Mouse (Mus musculus): ENCODE measurements at regions not wholly inside any gene's neighbourhood (a gene's known extent, or its start where the extent isn't known, plus 50 kb on each side); places are given as distances from the start of the nearest gene placed in this dataset.

- no peak for TF ChIP-seq POLR2A (IDR thresholded peaks at IDR 0.05; ENCODE audit: borderline replicate concordance, insufficient read depth, low read length)
- TF ChIP-seq CTCF (IDR thresholded peaks at IDR 0.05; ENCODE audit: borderline replicate concordance, insufficient read depth, low read depth, low read length): no peak
- Histone ChIP-seq H3K27me3 (ENCODE audit: control insufficient read depth, insufficient read depth, low read length) (no peaks in the 10 kb centered on the region), H3K4me3 (replicated peaks; ENCODE audit: insufficient read depth, low read depth, low read length) (no peak overlapping the region), H3K4me1 (ENCODE audit: control insufficient read depth, insufficient read depth, low read length) (no peaks in the 10 kb centered on the region), H3K27ac (ENCODE audit: insufficient read depth, low read length) (no peak overlapping the region)
- DNase-seq: no peak
- WGBS: 55% methylated on average over 7 of the region's 7 CpGs
Measured at GRCm38 (mm10) chr16:77479812-77480211, 122.1 kb downstream of the Gm11146 start.

GRCm38 (mm10) chr16:77471868-77472267, 130.0 kb downstream of the Gm11146 start:
- Histone ChIP-seq H3K27me3 (ENCODE audit: control insufficient read depth, insufficient read depth, low read length) (no peaks in the 10 kb centered on the region), H3K27ac (ENCODE audit: insufficient read depth, low read length) (no peak overlapping the region), H3K4me3 (replicated peaks; ENCODE audit: insufficient read depth, low read depth, low read length) (no peak overlapping the region), H3K4me1 (ENCODE audit: control insufficient read depth, insufficient read depth, low read length) (no peaks in the 10 kb centered on the region)
- DNase-seq: no peak
- WGBS: 97% methylated on average over 3 of the region's 3 CpGs
- TF ChIP-seq POLR2A (IDR thresholded peaks at IDR 0.05; ENCODE audit: borderline replicate concordance, insufficient read depth, low read length) (no peak), CTCF (IDR thresholded peaks at IDR 0.05; ENCODE audit: borderline replicate concordance, insufficient read depth, low read depth, low read length) (no peak)

DNA sequence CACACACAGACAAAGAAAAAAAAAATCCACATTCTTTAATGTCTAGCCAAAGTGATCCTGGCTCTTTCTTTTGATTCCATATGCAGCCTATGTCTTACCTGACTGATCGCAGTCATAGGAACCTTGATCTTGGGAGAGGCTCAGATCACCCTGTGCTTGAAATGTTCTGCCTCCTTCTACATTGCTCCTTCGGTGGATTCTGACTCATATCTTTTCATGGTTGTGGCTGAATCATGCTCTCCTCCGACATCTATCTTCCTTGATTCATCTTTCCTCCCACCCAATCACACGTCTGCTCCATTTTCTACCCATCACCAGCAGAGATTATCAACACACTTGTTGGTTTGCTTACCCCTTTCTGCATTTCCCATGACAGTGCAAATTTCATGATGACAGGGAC, 132.0 kb downstream of the Gm11146 start:
- no peak overlapping the region for H3K27ac ChIP-seq (ENCODE audit: insufficient read depth, low read length)
- no peak overlapping the region for H3K4me3 ChIP-seq (replicated peaks; ENCODE audit: insufficient read depth, low read depth, low read length)
- DNase-seq: no peak
- TF ChIP-seq POLR2A (IDR thresholded peaks at IDR 0.05; ENCODE audit: borderline replicate concordance, insufficient read depth, low read length) (no peak), CTCF (IDR thresholded peaks at IDR 0.05; ENCODE audit: borderline replicate concordance, insufficient read depth, low read depth, low read length) (no peak)
- H3K4me1 ChIP-seq (ENCODE audit: control insufficient read depth, insufficient read depth, low read length): no peaks in the 10 kb centered on the region
- H3K27me3 ChIP-seq (ENCODE audit: control insufficient read depth, insufficient read depth, low read length): no peaks in the 10 kb centered on the region
- WGBS: 91% methylated on average over 4 of the region's 4 CpGs

DNA sequence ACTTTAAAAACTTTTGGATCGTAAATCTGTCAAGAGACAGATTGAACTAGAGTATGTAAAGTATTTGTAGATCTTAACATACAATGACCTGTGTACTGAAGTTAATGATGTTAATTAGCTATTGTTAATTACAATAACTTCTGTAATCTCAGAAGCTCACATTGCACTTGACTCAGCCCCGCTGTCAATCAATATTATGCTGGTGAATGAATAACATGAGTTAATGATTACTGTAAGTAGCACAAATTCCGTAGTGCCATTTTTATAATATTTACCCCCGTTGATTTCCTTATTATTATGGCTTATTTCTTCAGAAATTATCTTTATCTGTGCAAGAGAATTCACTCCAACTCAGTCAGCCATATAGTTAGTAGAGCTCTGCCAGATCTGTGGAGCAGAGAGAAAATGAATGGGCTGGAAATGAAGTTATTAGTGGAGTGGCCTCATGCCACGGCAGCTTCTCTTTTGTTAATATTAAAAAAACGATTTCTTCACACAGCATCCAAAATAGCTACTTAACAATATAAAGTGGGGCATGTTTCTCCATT, 132.5 kb downstream of the Gm11146 start:
- Histone ChIP-seq H3K4me3 (replicated peaks; ENCODE audit: insufficient read depth, low read depth, low read length) (no peak overlapping the region), H3K27me3 (ENCODE audit: control insufficient read depth, insufficient read depth, low read length) (no peaks in the 10 kb centered on the region), H3K27ac (ENCODE audit: insufficient read depth, low read length) (no peak overlapping the region), H3K4me1 (ENCODE audit: control insufficient read depth, insufficient read depth, low read length) (no peaks in the 10 kb centered on the region)
- TF ChIP-seq POLR2A (IDR thresholded peaks at IDR 0.05; ENCODE audit: borderline replicate concordance, insufficient read depth, low read length) (no peak), CTCF (IDR thresholded peaks at IDR 0.05; ENCODE audit: borderline replicate concordance, insufficient read depth, low read depth, low read length) (no peak)
- no peak for DNase-seq
- WGBS: 63% methylated on average over 6 of the region's 6 CpGs

DNA sequence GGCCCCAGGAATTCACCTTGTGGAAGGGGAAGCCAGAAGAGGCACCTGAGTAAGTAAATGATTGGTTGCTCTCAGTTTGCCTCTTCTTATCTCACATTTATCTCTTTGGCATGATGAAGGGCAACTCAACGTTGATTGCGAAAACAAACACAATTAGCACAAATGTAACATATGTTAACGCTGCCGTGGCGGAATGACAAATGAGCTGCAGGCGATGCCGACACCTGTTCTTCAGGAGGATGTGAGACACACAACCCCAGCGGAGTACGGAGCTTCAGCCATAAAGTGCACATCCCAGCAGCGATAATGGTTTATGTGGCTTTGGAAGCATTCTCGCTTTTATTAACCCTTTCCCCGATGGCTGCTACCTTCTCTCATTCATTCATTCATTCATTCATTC, 134.7 kb downstream of the Gm11146 start:
- TF ChIP-seq CTCF (IDR thresholded peaks at IDR 0.05; ENCODE audit: borderline replicate concordance, insufficient read depth, low read depth, low read length) (no peak), POLR2A (IDR thresholded peaks at IDR 0.05; ENCODE audit: borderline replicate concordance, insufficient read depth, low read length) (no peak)
- Histone ChIP-seq H3K4me1 (ENCODE audit: control insufficient read depth, insufficient read depth, low read length) (no peaks in the 10 kb centered on the region), H3K27ac (ENCODE audit: insufficient read depth, low read length) (no peak overlapping the region), H3K27me3 (ENCODE audit: control insufficient read depth, insufficient read depth, low read length) (no peaks in the 10 kb centered on the region), H3K4me3 (replicated peaks; ENCODE audit: insufficient read depth, low read depth, low read length) (no peak overlapping the region)
- DNase-seq: no peak
- 87% methylated on average over 12 of the region's 12 CpGs for WGBS

DNA sequence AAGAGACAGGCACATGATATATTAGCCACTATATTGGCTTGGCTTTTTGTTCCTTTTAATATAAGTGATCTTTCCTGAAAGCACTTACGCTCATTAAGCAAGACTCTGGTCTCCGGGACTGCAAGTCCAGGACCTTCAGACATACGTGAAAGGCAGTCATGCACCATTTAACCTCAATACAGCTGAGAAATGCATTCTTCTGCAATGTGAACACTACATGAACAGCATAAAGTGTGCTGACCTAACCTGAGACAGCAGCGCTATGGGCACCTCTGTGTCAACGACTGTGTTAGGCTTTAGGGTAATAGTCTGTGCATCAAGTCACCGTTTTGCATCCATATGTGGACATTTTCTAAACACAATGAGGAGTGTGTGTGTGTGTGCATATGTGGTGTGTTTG, 137.3 kb downstream of the Gm11146 start:
- Histone ChIP-seq H3K27me3 (ENCODE audit: control insufficient read depth, insufficient read depth, low read length) (no peaks in the 10 kb centered on the region), H3K4me1 (ENCODE audit: control insufficient read depth, insufficient read depth, low read length) (no peaks in the 10 kb centered on the region), H3K27ac (ENCODE audit: insufficient read depth, low read length) (no peak overlapping the region), H3K4me3 (replicated peaks; ENCODE audit: insufficient read depth, low read depth, low read length) (no peak overlapping the region)
- TF ChIP-seq POLR2A (IDR thresholded peaks at IDR 0.05; ENCODE audit: borderline replicate concordance, insufficient read depth, low read length) (no peak), CTCF (IDR thresholded peaks at IDR 0.05; ENCODE audit: borderline replicate concordance, insufficient read depth, low read depth, low read length) (no peak)
- DNase-seq: no peak
- WGBS: 67% methylated on average over 6 of the region's 6 CpGs

DNA sequence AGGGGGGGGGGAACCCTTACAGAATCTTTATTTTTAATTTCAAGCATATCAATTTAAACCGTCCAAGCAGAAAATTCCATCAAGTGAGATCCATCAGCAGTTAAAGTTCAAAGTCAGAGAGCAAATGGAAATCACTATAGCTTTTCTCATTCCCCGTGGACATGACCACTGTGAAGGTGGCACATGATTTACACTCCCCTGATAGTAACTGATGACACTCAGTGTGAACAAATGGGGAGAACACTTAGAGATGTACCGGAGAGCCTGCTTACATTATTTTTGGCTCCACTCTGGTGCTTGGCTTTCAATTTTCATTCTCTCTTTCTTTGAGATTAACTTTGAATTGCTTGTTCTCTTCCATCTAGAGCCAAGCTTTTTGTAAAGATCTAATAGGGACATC, 140.0 kb downstream of the Gm11146 start:
- H3K4me1 ChIP-seq (ENCODE audit: control insufficient read depth, insufficient read depth, low read length): no peaks in the 10 kb centered on the region
- 71% methylated on average over 3 of the region's 3 CpGs for WGBS
- H3K27ac ChIP-seq (ENCODE audit: insufficient read depth, low read length): no peak overlapping the region
- H3K4me3 ChIP-seq (replicated peaks; ENCODE audit: insufficient read depth, low read depth, low read length): no peak overlapping the region
- no peak for DNase-seq
- TF ChIP-seq CTCF (IDR thresholded peaks at IDR 0.05; ENCODE audit: borderline replicate concordance, insufficient read depth, low read depth, low read length): no peak
- TF ChIP-seq POLR2A (IDR thresholded peaks at IDR 0.05; ENCODE audit: borderline replicate concordance, insufficient read depth, low read length): no peak
- H3K27me3 ChIP-seq (ENCODE audit: control insufficient read depth, insufficient read depth, low read length): no peaks in the 10 kb centered on the region

- TF ChIP-seq POLR2A (IDR thresholded peaks at IDR 0.05; ENCODE audit: borderline replicate concordance, insufficient read depth, low read length) (no peak), CTCF (IDR thresholded peaks at IDR 0.05; ENCODE audit: borderline replicate concordance, insufficient read depth, low read depth, low read length) (no peak)
- no peak overlapping the region for H3K4me3 ChIP-seq (replicated peaks; ENCODE audit: insufficient read depth, low read depth, low read length)
- whole genome bisulfite sequencing: 62% methylated on average over 1 of the region's 1 CpGs
- H3K4me1 ChIP-seq (ENCODE audit: control insufficient read depth, insufficient read depth, low read length): no peaks in the 10 kb centered on the region
- DNase-seq: no peak
- no peaks in the 10 kb centered on the region for H3K27me3 ChIP-seq (ENCODE audit: control insufficient read depth, insufficient read depth, low read length)
- H3K27ac ChIP-seq (ENCODE audit: insufficient read depth, low read length): no peak overlapping the region
Measured at GRCm38 (mm10) chr16:77461459-77461858, 140.4 kb downstream of the Gm11146 start.
